29 mouse cellular contexts compared by ENCODE assay signal in genomic region chr13:40645646-40646045, GRCm38 (mm10).
"Had no signal": no experiment of that assay in that cellular context is flagged by ENCODE, and none has a peak within 500 bp of the region (broad histone marks: within the 10 kb centered on the region; RNA-seq: fewer than 3 reads in every experiment).

No protein-coding gene starts in this region.

- H3K36me3 ChIP-seq: limb, embryonic 10.5 days; limb, embryonic 12.5 days; limb, embryonic 13.5 days; limb, embryonic 15.5 days; liver, embryonic 12.5 days; liver, embryonic 13.5 days; liver, embryonic 15.5 days; lung, embryonic 15.5 days; midbrain, embryonic 10.5 days; midbrain, embryonic 12.5 days; midbrain, embryonic 15.5 days had no signal

- H3K4me1 ChIP-seq: limb, embryonic 15.5 days; liver, embryonic 12.5 days; liver, embryonic 13.5 days; liver, embryonic 15.5 days; lung, embryonic 15.5 days; megakaryocyte, embryonic 14.5 days had no signal

- H3K9ac ChIP-seq: limb, embryonic 12.5 days; limb, embryonic 13.5 days; limb, embryonic 15.5 days; liver, embryonic 12.5 days; liver, embryonic 13.5 days; liver, embryonic 14.5 days; liver, embryonic 15.5 days; liver, postnatal 0 days; lung, embryonic 14.5 days; lung, embryonic 15.5 days; midbrain, embryonic 12.5 days; midbrain, embryonic 15.5 days had no signal

- H3K4me3 ChIP-seq: left cerebral cortex, adult 2 months; limb, embryonic 10.5 days; limb, embryonic 12.5 days; limb, embryonic 13.5 days; limb, embryonic 15.5 days; liver, embryonic 12.5 days; liver, embryonic 13.5 days; liver, embryonic 15.5 days; lung, embryonic 15.5 days; megakaryocyte, embryonic 14.5 days; midbrain, embryonic 10.5 days; midbrain, embryonic 12.5 days; midbrain, embryonic 15.5 days; myocyte had no signal

- ATAC-seq: liver, embryonic 12.5 days; liver, postnatal 0 days; lung, postnatal 0 days; midbrain, embryonic 15.5 days; midbrain, embryonic 16.5 days had no signal

- H3K9me3 ChIP-seq: limb, embryonic 10.5 days; limb, embryonic 12.5 days; limb, embryonic 13.5 days; limb, embryonic 15.5 days; liver, embryonic 12.5 days; liver, embryonic 13.5 days; liver, embryonic 15.5 days; lung, embryonic 15.5 days; midbrain, embryonic 10.5 days; midbrain, embryonic 12.5 days; midbrain, embryonic 15.5 days had no signal

- DNase-seq: left cerebral cortex, postnatal 4 days; liver; liver, embryonic 13.5 days; liver, postnatal 0 days; lung, adult 18-20 months; lung, adult 2 months; lung, embryonic 14.5 days; lung, postnatal 10 days; lung, postnatal 36 days; lung, postnatal 4 days; midbrain, embryonic 14.5 days had no signal

- H3K27ac ChIP-seq: left cerebral cortex, adult 2 months; limb, embryonic 10.5 days; limb, embryonic 12.5 days; limb, embryonic 13.5 days; limb, embryonic 15.5 days; liver, embryonic 12.5 days; liver, embryonic 13.5 days; liver, embryonic 14.5 days; liver, embryonic 15.5 days; lung, embryonic 15.5 days; macrophage; midbrain, embryonic 10.5 days; midbrain, embryonic 12.5 days; midbrain, embryonic 15.5 days had no signal

- H3K27me3 ChIP-seq: liver, embryonic 12.5 days; liver, embryonic 13.5 days; liver, embryonic 15.5 days; lung, embryonic 15.5 days; megakaryocyte, embryonic 14.5 days had no signal

- H3K4me2 ChIP-seq: limb, embryonic 15.5 days; liver, embryonic 11.5 days; liver, embryonic 12.5 days; liver, embryonic 13.5 days; liver, embryonic 15.5 days; lung, embryonic 14.5 days; lung, embryonic 15.5 days; midbrain, embryonic 12.5 days; midbrain, embryonic 15.5 days had no signal
